Mouse (Mus musculus): ENCODE measurements around the gene Cybb. TPM values are rescaled to one million over a fixed set of nuclear protein-coding genes. Genes with fewer than 3 reads are reported as not detected.

Cybb gene
- polyA plus RNA-seq, 1 experiment from 2014 or later, result 0.54 TPM

DNA sequence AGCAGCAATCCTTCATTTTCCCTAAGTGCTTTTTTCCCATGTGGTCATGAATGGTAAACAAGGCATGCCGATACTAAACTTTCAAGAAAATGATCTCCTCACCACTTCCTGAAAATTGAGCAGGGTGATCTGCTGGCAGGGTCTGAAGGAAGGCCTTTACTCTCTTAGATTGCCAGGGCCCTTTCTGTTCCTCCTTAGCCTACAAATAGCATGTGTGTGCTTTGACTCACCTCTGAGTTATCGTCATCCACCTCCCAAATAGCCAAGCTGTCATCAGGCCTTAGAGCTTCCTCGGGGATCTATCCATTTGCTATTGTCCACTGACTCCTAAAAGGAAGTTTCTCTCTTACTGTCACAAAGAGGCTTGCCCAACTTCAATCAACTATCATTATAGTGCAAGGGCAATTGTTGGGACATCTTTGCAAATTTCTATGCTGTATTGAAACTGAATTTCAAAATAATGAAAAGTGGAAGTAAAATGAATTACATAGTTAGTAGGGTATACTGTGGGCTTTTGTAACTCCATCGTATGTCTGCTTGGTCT lies 27.1 kb downstream of the Cybb start:
- Histone ChIP-seq H3K4me3 (replicated peaks) (no peak overlapping the region), H3K27me3 (no peaks in the 10 kb centered on the region), H3K9me3 (no peaks in the 10 kb centered on the region), H3K9ac (replicated peaks) (no peak overlapping the region), H3K4me2 (replicated peaks) (no peak overlapping the region), H3K27ac (no peak overlapping the region), H3K4me1 (replicated peaks) (no peaks in the 10 kb centered on the region), H3K36me3 (no peaks in the 10 kb centered on the region)
- no peak for ATAC-seq
- WGBS, result 84% methylated on average over 4 of the region's 4 CpGs

- no peak overlapping the region for H3K4me3 ChIP-seq (replicated peaks)
- H3K27me3 ChIP-seq, result no peaks in the 10 kb centered on the region
- H3K27ac ChIP-seq, result no peak overlapping the region
- H3K4me1 ChIP-seq (replicated peaks), result no peaks in the 10 kb centered on the region
- ATAC-seq, result no peak
- H3K4me2 ChIP-seq (replicated peaks), result no peak overlapping the region
- no peak overlapping the region for H3K9ac ChIP-seq (replicated peaks)
- 88% methylated on average over 5 of the region's 5 CpGs for WGBS
- no peaks in the 10 kb centered on the region for H3K9me3 ChIP-seq
- no peaks in the 10 kb centered on the region for H3K36me3 ChIP-seq
Observed at GRCm38 (mm10) chrX:9452375-9452774, 35.2 kb downstream of the Cybb start.

DNA sequence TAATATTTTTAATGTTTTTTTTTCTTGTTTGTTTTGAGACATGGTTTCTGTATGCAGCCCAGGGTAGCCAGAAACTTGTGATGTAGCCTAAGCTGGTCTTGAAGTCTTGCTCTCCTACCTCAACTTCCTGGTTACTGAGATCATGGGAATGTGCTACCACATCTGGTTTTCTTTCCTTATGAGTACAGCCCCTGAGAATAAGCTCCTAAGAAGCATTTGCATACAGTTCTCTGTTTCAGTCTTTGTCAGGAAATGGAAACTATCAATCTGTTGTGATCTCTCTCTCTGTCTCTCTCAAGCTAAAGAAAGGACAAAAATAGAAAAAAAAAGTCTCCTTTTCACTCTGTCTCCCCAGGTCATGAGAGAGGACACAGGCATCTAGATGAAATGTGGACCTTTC lies 40.3 kb downstream of the Cybb start:
- Histone ChIP-seq H3K27me3 (no peaks in the 10 kb centered on the region), H3K4me2 (replicated peaks) (no peak overlapping the region), H3K4me3 (replicated peaks) (no peak overlapping the region), H3K27ac (no peak overlapping the region), H3K4me1 (replicated peaks) (no peaks in the 10 kb centered on the region), H3K9me3 (no peaks in the 10 kb centered on the region), H3K36me3 (no peaks in the 10 kb centered on the region), H3K9ac (replicated peaks) (no peak overlapping the region)
- ATAC-seq, result no peak

GRCm38 (mm10) chrX:9441102-9441501 lies 46.5 kb downstream of the Cybb start:
- Histone ChIP-seq H3K4me1 (replicated peaks) (no peaks in the 10 kb centered on the region), H3K36me3 (no peaks in the 10 kb centered on the region), H3K9ac (replicated peaks) (no peak overlapping the region), H3K4me3 (replicated peaks) (no peak overlapping the region), H3K27ac (no peak overlapping the region), H3K27me3 (no peaks in the 10 kb centered on the region), H3K4me2 (replicated peaks) (no peak overlapping the region), H3K9me3 (no peaks in the 10 kb centered on the region)
- 73% methylated on average over 4 of the region's 4 CpGs for WGBS
- no peak for ATAC-seq

DNA sequence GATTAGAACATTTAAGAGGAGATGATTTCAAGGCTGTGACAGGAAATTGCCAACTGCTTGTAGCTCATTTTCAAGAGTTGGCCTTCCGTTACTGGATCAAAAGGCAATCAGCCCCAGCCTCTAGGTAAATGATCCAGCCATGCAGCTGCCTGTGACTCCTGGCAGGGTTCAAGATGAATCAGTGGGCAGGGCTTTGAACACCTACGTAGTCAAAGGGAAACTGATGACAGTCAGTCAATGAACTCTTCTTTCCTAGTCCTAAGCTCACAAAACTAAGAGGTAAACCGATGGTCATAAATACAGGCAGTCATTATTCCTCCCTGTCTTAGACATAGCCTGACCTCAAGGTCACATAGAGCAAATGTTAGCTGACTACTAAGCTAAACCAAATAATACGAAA lies 47.0 kb downstream of the Cybb start:
- Histone ChIP-seq H3K4me2 (replicated peaks) (no peak overlapping the region), H3K27ac (no peak overlapping the region), H3K36me3 (no peaks in the 10 kb centered on the region), H3K27me3 (no peaks in the 10 kb centered on the region), H3K4me1 (replicated peaks) (no peaks in the 10 kb centered on the region), H3K9me3 (no peaks in the 10 kb centered on the region), H3K4me3 (replicated peaks) (no peak overlapping the region), H3K9ac (replicated peaks) (no peak overlapping the region)
- WGBS, result 94% methylated on average over 4 of the region's 4 CpGs
- ATAC-seq, result no peak

GRCm38 (mm10) chrX:9439257-9439656 lies 48.3 kb downstream of the Cybb start:
- H3K9ac ChIP-seq (replicated peaks), result no peak overlapping the region
- H3K27me3 ChIP-seq, result no peaks in the 10 kb centered on the region
- H3K4me1 ChIP-seq (replicated peaks), result no peaks in the 10 kb centered on the region
- H3K4me2 ChIP-seq (replicated peaks), result no peak overlapping the region
- H3K4me3 ChIP-seq (replicated peaks), result no peak overlapping the region
- no peak overlapping the region for H3K27ac ChIP-seq
- no peaks in the 10 kb centered on the region for H3K9me3 ChIP-seq
- H3K36me3 ChIP-seq, result no peaks in the 10 kb centered on the region
- 94% methylated on average over 2 of the region's 2 CpGs for WGBS
- ATAC-seq, result no peak

- ATAC-seq, result no peak
- 78% methylated on average over 5 of the region's 5 CpGs for WGBS
- H3K4me2 ChIP-seq (replicated peaks), result no peak overlapping the region
Observed at GRCm38 (mm10) chrX:9413889-9414288, 73.7 kb downstream of the Cybb start.

More at GRCm38 (mm10) chrX:9413889-9414288, 73.7 kb downstream of the Cybb start:
- Histone ChIP-seq H3K4me1 (replicated peaks) (no peaks in the 10 kb centered on the region), H3K9me3 (no peaks in the 10 kb centered on the region), H3K9ac (replicated peaks) (no peak overlapping the region), H3K27ac (no peak overlapping the region), H3K27me3 (no peaks in the 10 kb centered on the region), H3K4me3 (replicated peaks) (no peak overlapping the region), H3K36me3 (no peaks in the 10 kb centered on the region)

Other genes starting within 250 kb of the Cybb start
- not detected in 2 replicates for gene Gm14862, start 230.9 kb downstream of the Cybb start, polyA plus RNA-seq (2015; fragmentation: Nextera tagmentation; extraction: Ambion mirVana)
- gene Xk, start 215.0 kb downstream of the Cybb start, polyA plus RNA-seq (2015; fragmentation: Nextera tagmentation; extraction: Ambion mirVana), result 2.3 and 2.9 TPM in 2 replicates
- gene H2al1m, start 204.0 kb downstream of the Cybb start, polyA plus RNA-seq (2015; fragmentation: Nextera tagmentation; extraction: Ambion mirVana), result not detected in 2 replicates
- 0.59 TPM in 1 of 2 replicates, not detected in the other for gene H2al1k, start 137.1 kb downstream of the Cybb start, polyA plus RNA-seq (2015; fragmentation: Nextera tagmentation; extraction: Ambion mirVana)
- gene H2al1o, start 84.6 kb upstream of the Cybb start, polyA plus RNA-seq (2015; fragmentation: Nextera tagmentation; extraction: Ambion mirVana), result not detected in 2 replicates
- gene Dynlt3, start 175.2 kb upstream of the Cybb start, polyA plus RNA-seq (2015; fragmentation: Nextera tagmentation; extraction: Ambion mirVana), result 22.6 and 23.6 TPM in 2 replicates